Mouse (Mus musculus) T-helper 17 cell (primary cell): ENCODE results near the gene Slc24a1.
"Not testable (repeated sequence)": the region's sequence is repeated elsewhere in the genome, so short reads cannot be mapped to it uniquely, and the experiment has no call there.

Source experiments
- in situ Hi-C, 2 experiments: fragments of 300-600 bp; cut with MboI, MseI; formaldehyde crosslinking; loops; 1 replicate in 1 of 2; 2 replicates in 1 of 2; pipeline ENCODE4 v1.15.1; 2025; ENCODE audit warnings: high pct_unique_total_duplicates in 2 of 2

Gene Slc24a1

GRCm38 (mm10) chr9:64951161-64951657 lies at the start of gene Slc24a1:
Gene Slc24a1 (minus strand): TSS chr9:64951607.
- in situ Hi-C loops = no loop called here

GRCm38 (mm10) chr9:64995464-64995863 lies 44.1 kb upstream of the Slc24a1 start:
- in situ Hi-C loops = not testable (repeated sequence)

GRCm38 (mm10) chr9:64990291-64990690 lies 38.9 kb upstream of the Slc24a1 start:
- in situ Hi-C loops = loop anchor here in 1 of 2 experiments (5.0 kb wide), 1 partner anchor 943 kb away; no protein-coding TSS in a partner anchor

- in situ Hi-C loops = no loop called here
Measured at GRCm38 (mm10) chr9:64988443-64988842, 37.0 kb upstream of the Slc24a1 start.

- in situ Hi-C loops = no loop called here
Measured at GRCm38 (mm10) chr9:64987651-64988050, 36.2 kb upstream of the Slc24a1 start.

GRCm38 (mm10) chr9:64985807-64986206 lies 34.4 kb upstream of the Slc24a1 start:
- in situ Hi-C loops = no loop called here

GRCm38 (mm10) chr9:64985037-64985794 lies 33.8 kb upstream of the Slc24a1 start:
- in situ Hi-C loops = no loop called here

GRCm38 (mm10) chr9:64981904-64982303 lies 30.5 kb upstream of the Slc24a1 start:
- in situ Hi-C loops = no loop called here

- in situ Hi-C loops = no loop called here
Measured at GRCm38 (mm10) chr9:64980548-64980947, 29.1 kb upstream of the Slc24a1 start.

- in situ Hi-C loops = no loop called here
Measured at GRCm38 (mm10) chr9:64960978-64961320, 9.5 kb upstream of the Slc24a1 start.

GRCm38 (mm10) chr9:64960117-64960977 lies 8.9 kb upstream of the Slc24a1 start, which contains the start of gene Ints14:
Gene Ints14 (plus strand): TSS chr9:64960905.
- in situ Hi-C loops = no loop called here

GRCm38 (mm10) chr9:64957276-64957675 lies 5.9 kb upstream of the Slc24a1 start:
- in situ Hi-C loops = no loop called here

- in situ Hi-C loops = no loop called here
Measured at GRCm38 (mm10) chr9:64956337-64956736, 4.9 kb upstream of the Slc24a1 start.

GRCm38 (mm10) chr9:64953190-64953589 lies 1.8 kb upstream of the Slc24a1 start:
- in situ Hi-C loops = no loop called here

- in situ Hi-C loops = no loop called here
Measured at GRCm38 (mm10) chr9:64952055-64952454, 648 bp upstream of the Slc24a1 start.

GRCm38 (mm10) chr9:64947483-64948095 lies 3.8 kb downstream of the Slc24a1 start:
- in situ Hi-C loops = loop anchor here (10.0 kb wide), 2 partner anchors 833 to 963 kb away; partner anchors contain the start of gene Lctl (in 1 of the 2)

- in situ Hi-C loops = loop anchor here (10.0 kb wide), 2 partner anchors 829 to 959 kb away; partner anchors contain the start of gene Lctl (in 1 of the 2)
Measured at GRCm38 (mm10) chr9:64943997-64944396, 7.4 kb downstream of the Slc24a1 start.

GRCm38 (mm10) chr9:64941650-64942049 lies 9.8 kb downstream of the Slc24a1 start:
- in situ Hi-C loops = loop anchor here (10.0 kb wide), 2 partner anchors 827 to 957 kb away; partner anchors contain the start of gene Lctl (in 1 of the 2)

GRCm38 (mm10) chr9:64940731-64941346 lies 10.6 kb downstream of the Slc24a1 start:
- in situ Hi-C loops = loop anchor here (10.0 kb wide), 2 partner anchors 826 to 956 kb away; partner anchors contain the start of gene Lctl (in 1 of the 2)

GRCm38 (mm10) chr9:64939790-64940189 lies 11.6 kb downstream of the Slc24a1 start:
- in situ Hi-C loops = loop anchor here (10.0 kb wide), 2 partner anchors 825 to 955 kb away; partner anchors contain the start of gene Lctl (in 1 of the 2)

GRCm38 (mm10) chr9:64939281-64939680 lies 12.1 kb downstream of the Slc24a1 start:
- in situ Hi-C loops = no loop called here
